Mouse (Mus musculus) midbrain, embryonic 14.5 days (tissue): ENCODE measurements at regions not wholly inside any gene's neighbourhood (a gene's known extent, or its start where the extent isn't known, plus 50 kb on each side); places are given as distances from the start of the nearest gene placed in this dataset.
A peak's percentile ranks its signal among the peaks of the same experiment; 100 is the strongest.

Source experiments
- ATAC-seq: fragments of 200-750 bp; cut with Nextera tagmentation; 2 replicates; pipeline ENCODE4 v1.8.0; 2017; ENCODE audit warnings: moderate number of reproducible peaks, moderate library complexity; ENCODE audit not compliant: low FRiP score, low TSS enrichment
- DNase-seq: peaks from one replicate; pipeline ENCODE4 v3.0.0-alpha.2; 2015
- H3K27ac ChIP-seq: fragments of 300-500 bp; sonication (generic); replicated peaks from 2 replicates; pipeline ENCODE4 v1.5.1; 2014; ENCODE audit warnings: mild to moderate bottlenecking, low read depth, low read length, moderate library complexity
- H3K27me3 ChIP-seq: fragments of 300-500 bp; sonication (generic); 2 replicates; pipeline ENCODE4 v1.6.1; 2014; ENCODE audit warnings: low read length, control low read depth, mixed read lengths; ENCODE audit not compliant: control insufficient read depth, insufficient read depth
- H3K36me3 ChIP-seq: fragments of 300-500 bp; sonication (generic); 2 replicates; pipeline ENCODE4 v1.6.1; 2014; ENCODE audit warnings: low read length, control low read depth; ENCODE audit not compliant: control insufficient read depth, insufficient read depth
- H3K4me1 ChIP-seq: fragments of 300-500 bp; sonication (generic); 2 replicates; pipeline ENCODE4 v1.6.1; 2014; ENCODE audit warnings: mild to moderate bottlenecking, antibody characterized with exemption, low read length, control low read depth; ENCODE audit not compliant: control insufficient read depth, insufficient read depth
- H3K4me2 ChIP-seq: fragments of 300-500 bp; sonication (generic); 2 replicates; pipeline ENCODE4 v1.6.1; 2014; ENCODE audit warnings: mild to moderate bottlenecking, low read length, moderate library complexity
- H3K4me3 ChIP-seq: fragments of 300-500 bp; sonication (generic); replicated peaks from 2 replicates; pipeline ENCODE4 v1.5.1; 2014; ENCODE audit warnings: low read depth, low read length
- H3K9ac ChIP-seq: fragments of 300-500 bp; sonication (generic); replicated peaks from 2 replicates; pipeline ENCODE4 v1.6.1; 2014; ENCODE audit warnings: mild to moderate bottlenecking, low read length, moderate library complexity
- H3K9me3 ChIP-seq: fragments of 300-500 bp; sonication (generic); 2 replicates; pipeline ENCODE4 v1.6.1; 2016; ENCODE audit warnings: low read length, control low read depth, mixed read lengths; ENCODE audit not compliant: control insufficient read depth
- WGBS: fragments of 180-500 bp; shearing (Covaris S2); extraction: QIAGEN DNeasy Blood & Tissue Kit; methylation state at CpG from one replicate; pipeline ENCODE4 v1.1.7; 2014; 5-methylcytosine and 5-hydroxymethylcytosine counted together

GRCm38 (mm10) chr3:117520461-117520860 lies 54.2 kb upstream of the Plppr5 start:
- no peak overlapping the region for H3K27ac ChIP-seq
- H3K4me1 ChIP-seq = no peaks in the 10 kb centered on the region
- DNase-seq = peak; percentile 7
- 38% methylated on average over 2 of the region's 2 CpGs for WGBS
- H3K36me3 ChIP-seq = no peaks in the 10 kb centered on the region
- H3K4me3 ChIP-seq = no peak overlapping the region
- no peak; the same call in 1 of the 2 replicates for ATAC-seq
- H3K27me3 ChIP-seq = no peaks in the 10 kb centered on the region
- no peaks in the 10 kb centered on the region for H3K9me3 ChIP-seq
- H3K9ac ChIP-seq = no peak overlapping the region
- no peak overlapping the region for H3K4me2 ChIP-seq

GRCm38 (mm10) chr3:117508090-117508489 lies 66.5 kb upstream of the Plppr5 start:
- ATAC-seq (no peak), DNase-seq (no peak)
- H3K9ac ChIP-seq = no peak overlapping the region
- H3K9me3 ChIP-seq = no peaks in the 10 kb centered on the region
- no peaks in the 10 kb centered on the region for H3K36me3 ChIP-seq
- H3K4me1 ChIP-seq = no peaks in the 10 kb centered on the region
- H3K27ac ChIP-seq = no peak overlapping the region
- H3K4me2 ChIP-seq = no peak overlapping the region
- no peaks in the 10 kb centered on the region for H3K27me3 ChIP-seq
- no peak overlapping the region for H3K4me3 ChIP-seq

GRCm38 (mm10) chr3:117506151-117506723 lies 68.4 kb upstream of the Plppr5 start:
- no peak; the same call in 1 of the 2 replicates for ATAC-seq
- DNase-seq = no peak
- H3K27me3 ChIP-seq = no peaks in the 10 kb centered on the region
- 25% methylated on average over 1 of the region's 1 CpGs for WGBS
- H3K36me3 ChIP-seq = no peaks in the 10 kb centered on the region
- H3K4me1 ChIP-seq = no peaks in the 10 kb centered on the region
- no peak overlapping the region for H3K27ac ChIP-seq
- no peak overlapping the region for H3K4me2 ChIP-seq
- no peak overlapping the region for H3K4me3 ChIP-seq
- no peaks in the 10 kb centered on the region for H3K9me3 ChIP-seq
- no peak overlapping the region for H3K9ac ChIP-seq

DNA sequence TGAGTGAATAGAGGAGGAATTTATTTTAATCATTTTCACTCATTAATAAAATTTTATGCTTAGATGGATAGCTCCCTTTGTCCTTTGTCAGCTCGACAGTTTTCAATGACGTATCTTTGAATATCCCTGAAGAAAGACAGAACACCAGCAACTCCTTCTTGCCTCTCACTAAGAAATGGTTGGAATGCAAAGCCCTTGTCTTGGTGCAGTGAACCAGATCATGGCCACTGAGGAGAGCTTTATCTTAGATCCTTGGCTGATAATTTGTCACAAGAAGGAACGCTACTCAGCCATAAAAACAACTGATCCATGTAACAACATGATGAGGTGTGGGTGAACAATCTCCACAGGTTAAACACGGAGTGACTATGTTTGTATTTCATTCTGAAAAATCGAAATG lies 73.5 kb upstream of the Plppr5 start:
- ATAC-seq = no peak
- H3K4me1 ChIP-seq = no peaks in the 10 kb centered on the region
- H3K27ac ChIP-seq = no peak overlapping the region
- H3K9me3 ChIP-seq = no peaks in the 10 kb centered on the region
- H3K36me3 ChIP-seq = no peaks in the 10 kb centered on the region
- H3K4me2 ChIP-seq = no peak overlapping the region
- no peak overlapping the region for H3K4me3 ChIP-seq
- no peak overlapping the region for H3K9ac ChIP-seq
- 23% methylated on average over 5 of the region's 5 CpGs for WGBS
- no peaks in the 10 kb centered on the region for H3K27me3 ChIP-seq
- DNase-seq = no peak

DNA sequence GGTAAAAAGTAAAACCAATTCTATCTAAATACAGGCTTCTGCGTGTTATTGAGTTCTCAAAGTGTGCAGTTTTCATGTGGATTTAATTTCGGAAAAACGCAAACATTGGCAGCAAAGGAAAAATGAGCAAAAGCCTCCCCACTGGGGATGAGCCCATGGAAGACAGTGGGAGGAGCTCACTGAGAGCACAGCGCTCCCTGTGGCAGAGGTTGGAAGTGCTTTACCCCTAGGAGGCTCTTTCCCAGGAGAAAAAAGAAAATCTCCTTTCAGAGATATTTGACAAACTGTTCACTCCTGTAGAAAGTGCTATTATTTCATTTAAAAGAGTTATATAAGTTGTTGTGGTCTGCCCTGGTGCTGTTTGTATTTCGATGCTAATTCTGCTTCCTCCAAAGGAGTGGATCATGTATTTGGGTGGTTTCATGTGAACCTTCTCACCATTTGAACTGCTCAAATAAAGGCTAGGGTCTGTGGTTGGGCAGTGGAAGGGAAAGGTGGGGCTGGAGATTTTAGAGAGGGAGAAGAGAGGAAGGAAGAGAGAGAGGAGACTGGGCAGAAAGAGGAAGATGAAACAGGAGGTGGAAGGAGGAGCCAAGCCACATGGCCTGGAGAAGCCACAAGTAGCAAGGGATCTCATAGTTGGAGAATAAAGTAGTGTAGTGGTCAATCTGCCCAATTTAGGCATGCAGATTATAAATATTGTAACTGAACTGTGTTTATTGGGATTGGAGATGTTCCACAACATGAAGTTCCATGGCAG lies 76.3 kb upstream of the Plppr5 start:
- no peaks in the 10 kb centered on the region for H3K4me1 ChIP-seq
- H3K9ac ChIP-seq = no peak overlapping the region
- ATAC-seq = no peak
- H3K9me3 ChIP-seq = no peaks in the 10 kb centered on the region
- H3K4me2 ChIP-seq = no peak overlapping the region
- WGBS = 90% methylated on average over 5 of the region's 5 CpGs
- no peaks in the 10 kb centered on the region for H3K27me3 ChIP-seq
- no peaks in the 10 kb centered on the region for H3K36me3 ChIP-seq
- no peak overlapping the region for H3K4me3 ChIP-seq
- H3K27ac ChIP-seq = no peak overlapping the region
- DNase-seq = peak; percentile 14

DNA sequence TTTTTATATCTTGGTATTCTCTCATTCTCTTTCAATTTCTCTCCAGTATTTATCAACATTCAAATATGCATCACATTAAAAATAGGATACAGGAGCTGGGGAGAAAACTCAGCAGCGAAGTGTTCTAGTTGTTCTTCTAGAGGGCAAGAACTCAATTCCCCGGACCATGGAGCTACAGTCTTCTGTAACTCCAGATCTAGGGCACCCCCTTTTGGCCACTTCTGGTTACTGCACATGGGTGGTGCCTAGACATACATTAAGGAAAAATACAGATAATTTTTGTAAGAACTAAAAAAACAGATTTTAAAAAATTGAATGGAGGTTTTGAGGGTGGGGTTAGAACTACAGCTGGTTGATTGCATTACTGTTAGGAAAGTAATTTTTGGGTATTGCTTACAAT lies 80.5 kb upstream of the Plppr5 start:
- ATAC-seq = no peak
- WGBS = 70% methylated on average over 2 of the region's 2 CpGs
- Histone ChIP-seq H3K36me3 (no peaks in the 10 kb centered on the region), H3K27ac (no peak overlapping the region), H3K4me3 (no peak overlapping the region), H3K4me1 (no peaks in the 10 kb centered on the region), H3K9me3 (no peaks in the 10 kb centered on the region), H3K4me2 (no peak overlapping the region), H3K27me3 (no peaks in the 10 kb centered on the region), H3K9ac (no peak overlapping the region)
- peak; percentile 46 for DNase-seq

DNA sequence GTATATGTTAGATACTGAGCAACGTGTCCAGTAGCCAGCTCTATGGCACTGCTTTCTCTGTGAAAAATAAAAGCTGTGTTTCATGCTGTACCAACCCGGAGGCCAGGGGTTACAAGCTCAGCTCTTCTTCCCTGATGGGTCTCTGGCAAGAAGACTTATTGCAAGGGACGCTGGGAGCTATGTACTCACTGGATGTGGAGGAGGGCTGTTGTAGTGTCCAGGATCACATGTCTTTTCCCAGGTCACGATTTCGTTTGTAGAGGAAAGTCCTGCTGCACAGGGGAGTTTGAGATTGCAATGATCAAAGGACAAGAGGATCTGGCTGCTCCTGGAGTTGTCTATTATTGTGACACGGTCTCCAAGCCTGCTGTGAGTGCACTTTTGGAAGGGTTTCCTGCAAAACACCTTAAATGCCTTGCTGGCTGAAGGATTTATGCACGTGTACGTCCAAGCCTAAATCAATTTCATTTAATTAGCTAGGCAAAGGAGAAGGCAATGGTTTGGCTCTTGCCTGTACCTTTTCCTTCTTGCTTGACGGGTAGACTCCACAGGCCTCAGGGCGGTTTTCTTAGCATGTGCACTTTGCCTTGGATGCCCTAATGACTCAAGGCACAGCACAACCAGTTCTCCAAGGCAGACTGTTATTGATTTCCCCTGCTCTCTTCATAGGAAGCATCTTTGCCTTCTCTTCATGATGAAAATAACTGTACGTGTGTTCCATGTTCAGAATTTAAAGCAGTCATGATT lies 87.2 kb upstream of the Plppr5 start:
- Histone ChIP-seq H3K4me2 (no peak overlapping the region), H3K4me1 (no peaks in the 10 kb centered on the region), H3K36me3 (no peaks in the 10 kb centered on the region), H3K27me3 (no peaks in the 10 kb centered on the region), H3K4me3 (no peak overlapping the region), H3K27ac (no peak overlapping the region), H3K9ac (no peak overlapping the region), H3K9me3 (no peaks in the 10 kb centered on the region)
- 78% methylated on average over 11 of the region's 11 CpGs for WGBS
- ATAC-seq = no peak
- DNase-seq = no peak

DNA sequence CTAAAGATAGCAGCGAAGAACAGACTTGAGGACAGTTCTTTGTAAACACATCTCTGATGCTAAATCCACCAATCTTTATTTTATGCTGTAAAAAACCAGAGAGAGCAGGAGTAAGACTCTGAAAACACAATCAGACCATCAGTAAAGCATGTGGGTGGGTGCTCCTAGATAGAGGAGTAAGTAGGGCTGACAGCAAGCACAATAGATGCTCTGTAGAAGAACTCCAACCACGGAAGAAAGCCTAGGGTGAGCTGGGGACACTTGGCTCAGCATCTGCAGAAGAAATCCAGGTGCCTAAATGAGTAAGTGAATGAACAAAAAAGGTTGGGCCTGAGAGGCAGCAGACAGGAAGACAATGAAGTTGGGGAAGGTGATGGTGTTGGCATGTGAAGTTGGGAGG lies 88.3 kb upstream of the Plppr5 start:
- Histone ChIP-seq H3K9ac (no peak overlapping the region), H3K4me2 (no peak overlapping the region), H3K27ac (no peak overlapping the region), H3K27me3 (no peaks in the 10 kb centered on the region), H3K9me3 (no peaks in the 10 kb centered on the region), H3K4me1 (no peaks in the 10 kb centered on the region), H3K36me3 (no peaks in the 10 kb centered on the region), H3K4me3 (no peak overlapping the region)
- 83% methylated on average over 2 of the region's 2 CpGs for WGBS
- DNase-seq = no peak
- ATAC-seq = no peak

DNA sequence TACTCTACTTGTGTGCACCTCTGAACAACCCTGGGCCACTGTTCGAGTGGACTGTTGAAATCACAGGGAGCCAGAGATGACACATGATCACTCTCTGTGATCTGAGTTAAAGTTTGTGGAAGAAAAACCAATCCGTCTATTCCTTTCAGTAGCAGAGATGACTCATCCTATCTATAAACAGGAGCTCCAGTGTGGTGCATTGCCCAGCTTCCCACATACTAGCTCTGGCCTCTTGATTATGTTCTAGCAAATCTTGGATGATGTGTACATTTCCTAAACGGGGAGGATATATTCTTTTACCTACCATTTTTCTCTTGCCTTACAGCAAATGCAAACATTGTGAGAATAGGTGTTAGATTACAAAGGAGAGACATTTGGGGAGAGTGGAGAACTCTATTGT lies 94.5 kb upstream of the Plppr5 start:
- no peak overlapping the region for H3K27ac ChIP-seq
- ATAC-seq = no peak
- H3K4me2 ChIP-seq = no peak overlapping the region
- H3K4me3 ChIP-seq = no peak overlapping the region
- no peaks in the 10 kb centered on the region for H3K36me3 ChIP-seq
- H3K27me3 ChIP-seq = no peaks in the 10 kb centered on the region
- no peak for DNase-seq
- H3K4me1 ChIP-seq = no peaks in the 10 kb centered on the region
- H3K9me3 ChIP-seq = no peaks in the 10 kb centered on the region
- H3K9ac ChIP-seq = no peak overlapping the region
- WGBS = 79% methylated on average over 3 of the region's 3 CpGs
